Mouse (Mus musculus) layer of hippocampus, adult 2 months (tissue): ENCODE results near the gene Tspan3. TPM values are rescaled to one million over a fixed set of nuclear protein-coding genes. Genes with fewer than 3 reads are reported as not detected.

Source experiments
- DNase-seq, 2 experiments: peaks; one replicate each; pipeline ENCODE4 v3.0.0; 2022; ENCODE audit warnings: low spot score in 2 of 2
- H3K27ac ChIP-seq: fragments of 200-600 bp; 2 replicates; pipeline ENCODE4 v1.8.1; 2022
- H3K4me3 ChIP-seq: fragments of 200-600 bp; 2 replicates; pipeline ENCODE4 v1.8.1; 2022; ENCODE audit warnings: mild to moderate bottlenecking
- CTCF ChIP-seq: fragments of 200-600 bp; conservative IDR thresholded peaks from 2 replicates; pipeline ENCODE4 v1.8.1; 2022; ENCODE audit warnings: antibody characterized with exemption, mild to moderate bottlenecking, moderate library complexity
- total RNA-seq, 2 experiments: library from RNA; stranded (reverse); gene quantifications; 2 replicates each; pipeline ENCODE4 v1.2.3; 2021

Gene Tspan3
- total RNA-seq, 2 experiments from 2014 or later: 309 to 331 TPM

GRCm38 (mm10) chr9:56122973-56123372 is 42.3 kb downstream of the Tspan3 start:
- DNase-seq: peak in 1 of 2 experiments; percentile 34
- no peak for TF ChIP-seq CTCF
- Histone ChIP-seq H3K4me3 (no peak overlapping the region), H3K27ac (no peak overlapping the region)

DNA sequence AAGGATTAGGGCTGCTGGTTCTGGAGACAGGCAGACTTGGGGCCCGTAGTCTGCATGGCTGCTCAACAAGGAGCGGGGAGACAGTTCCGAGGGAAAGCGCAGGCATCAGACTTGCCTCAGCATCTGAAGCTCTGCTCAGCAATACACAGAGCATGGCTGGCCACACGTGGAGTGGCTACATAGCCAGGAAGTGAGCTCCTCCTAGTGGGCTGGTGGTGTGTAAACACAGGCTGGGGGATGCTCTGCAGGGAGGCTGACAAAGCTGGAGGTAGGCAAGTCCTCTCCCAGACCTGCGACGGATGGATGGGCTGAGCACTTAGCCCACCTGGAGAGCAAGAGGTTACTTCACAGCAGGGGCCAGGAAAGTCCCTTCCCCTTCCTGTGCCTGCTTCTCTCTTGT is 44.2 kb downstream of the Tspan3 start:
- peak; percentile 79 for TF ChIP-seq CTCF
- H3K4me3 ChIP-seq: no peak overlapping the region
- no peak overlapping the region for H3K27ac ChIP-seq
- peak; percentile 59 to 65 for DNase-seq

- Histone ChIP-seq H3K4me3 (no peak overlapping the region), H3K27ac (no peak overlapping the region)
- peak; percentile 17; the same call in 1 of the 2 replicates for TF ChIP-seq CTCF
- no peak for DNase-seq
Measured at GRCm38 (mm10) chr9:56119651-56120050, 45.6 kb downstream of the Tspan3 start.

DNA sequence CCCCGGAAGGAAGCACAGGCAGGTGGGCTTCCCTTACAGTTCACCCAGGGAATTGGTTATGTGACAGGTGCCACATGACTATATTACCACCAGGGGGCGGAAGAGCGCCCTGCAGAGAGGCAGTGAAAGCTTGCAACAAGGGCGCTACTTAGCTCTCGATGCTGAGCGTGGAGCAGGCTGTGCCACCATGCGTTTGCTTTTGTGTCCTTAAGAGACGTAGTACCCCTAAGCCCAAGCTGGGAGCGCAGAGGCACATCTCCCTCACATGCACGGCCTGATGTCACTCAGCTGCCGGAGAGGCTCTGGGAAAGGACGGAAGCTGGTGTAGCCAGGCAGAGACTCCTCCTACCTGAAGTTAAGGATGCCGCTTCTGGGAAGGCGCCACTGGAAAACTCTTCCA is 46.7 kb downstream of the Tspan3 start:
- no peak overlapping the region for H3K27ac ChIP-seq

DNA sequence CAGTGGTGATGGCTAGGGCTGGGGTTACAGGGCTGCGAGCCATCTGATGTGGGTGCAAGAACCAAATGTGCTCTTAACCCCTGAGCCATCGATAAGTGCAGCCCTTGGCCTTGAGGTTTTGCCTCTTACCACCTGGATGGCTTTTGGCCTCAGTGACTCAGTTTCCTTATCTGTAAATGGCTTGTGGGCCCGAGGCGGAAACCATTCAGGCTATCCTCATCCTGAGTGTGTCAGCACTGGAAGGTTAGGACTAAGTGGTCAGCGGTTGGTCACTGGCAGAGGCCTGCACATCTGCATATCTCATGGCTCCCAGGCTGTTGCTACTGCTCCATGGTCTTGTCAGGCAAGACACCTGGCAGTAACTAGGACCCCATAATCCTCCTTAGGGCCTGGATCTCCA is 47.2 kb downstream of the Tspan3 start:
- no peak for DNase-seq
- Histone ChIP-seq H3K27ac (no peak overlapping the region), H3K4me3 (no peak overlapping the region)
- no peak for TF ChIP-seq CTCF

More for the DNA sequence above, 46.7 kb downstream of the Tspan3 start:
- peak; percentile 64 to 83 for DNase-seq
- peak; percentile 98 for TF ChIP-seq CTCF
- peak overlapping the region; percentile 46 for H3K4me3 ChIP-seq

DNA sequence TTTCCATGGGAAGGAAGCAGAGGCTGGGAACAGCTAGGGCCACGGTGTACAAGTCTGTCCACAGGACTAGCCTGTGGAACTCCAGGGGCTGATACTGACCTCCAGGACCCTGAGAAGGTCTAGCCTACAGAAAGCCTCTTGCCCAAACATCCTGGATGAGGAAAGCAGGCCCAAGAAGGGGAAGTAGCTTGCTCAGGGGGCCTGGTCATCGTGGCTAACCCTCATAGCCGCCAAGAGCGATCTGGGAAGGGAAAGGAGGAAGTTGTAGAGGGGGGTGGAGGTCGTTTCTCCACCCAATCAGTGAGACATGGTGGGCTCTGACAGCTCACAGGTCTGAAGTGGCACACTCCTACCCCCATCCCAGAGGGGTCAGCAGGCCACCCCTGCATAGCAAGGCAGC is 57.1 kb downstream of the Tspan3 start:
- Histone ChIP-seq H3K27ac (no peak overlapping the region), H3K4me3 (no peak overlapping the region)
- no peak for DNase-seq
- no peak for TF ChIP-seq CTCF

DNA sequence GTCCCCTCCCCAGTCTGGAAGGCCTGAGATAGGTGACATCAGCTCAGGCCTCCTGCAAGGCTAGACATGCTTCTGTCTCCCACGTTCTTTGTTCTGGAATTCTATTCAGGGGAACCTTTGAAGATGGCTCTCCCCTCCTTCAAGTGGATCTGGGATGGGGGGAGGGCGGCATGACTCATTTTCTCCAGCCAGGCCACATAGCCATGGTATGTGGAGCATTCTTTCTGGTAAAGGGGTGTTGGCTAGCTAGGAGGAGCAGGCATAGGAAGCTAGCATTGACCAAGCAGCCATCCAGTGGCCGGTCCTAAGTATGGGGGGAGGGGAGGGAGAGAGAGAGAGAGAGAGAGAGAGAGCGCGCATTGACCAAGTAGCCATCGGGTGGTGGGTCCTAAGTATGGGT is 57.8 kb downstream of the Tspan3 start:
- no peak for TF ChIP-seq CTCF
- no peak for DNase-seq
- Histone ChIP-seq H3K4me3 (no peak overlapping the region), H3K27ac (no peak overlapping the region)

DNA sequence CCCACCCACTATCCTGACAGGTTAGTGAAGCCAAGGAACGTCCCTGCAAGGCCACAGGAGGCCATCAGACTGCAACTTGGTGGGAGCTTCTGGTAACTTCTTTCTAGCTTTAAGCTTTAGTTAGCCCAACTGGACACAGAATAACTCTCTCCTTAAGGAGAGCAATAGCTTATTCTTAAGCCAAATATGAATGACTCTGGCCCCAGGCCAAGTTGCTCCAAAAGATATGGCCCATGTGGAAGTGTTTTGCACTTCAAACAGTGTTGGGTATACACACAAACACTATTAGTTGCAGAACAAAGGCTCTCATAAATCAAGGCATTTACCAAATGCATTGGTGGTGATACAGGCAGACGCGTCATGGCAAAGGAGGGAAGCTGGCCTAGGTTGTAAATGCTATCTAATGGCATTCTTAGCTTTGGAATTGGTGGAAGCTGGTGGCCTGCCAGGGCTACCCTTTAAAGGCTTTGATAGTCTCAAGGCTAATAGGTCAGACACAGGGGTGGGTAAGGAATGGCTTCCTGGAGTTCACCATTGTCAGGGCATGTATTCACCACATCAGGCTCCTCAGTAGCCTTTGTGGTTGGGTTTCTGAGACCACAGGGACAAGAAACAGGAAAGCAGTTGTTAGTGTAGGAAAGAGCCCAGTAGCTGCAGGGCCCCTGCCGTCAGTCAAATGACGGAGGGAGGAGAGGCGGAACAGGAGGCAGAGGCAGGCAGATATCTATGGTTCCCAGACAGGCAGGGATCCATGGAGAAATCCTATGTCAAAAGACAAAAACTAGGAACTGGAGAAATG is 58.8 kb downstream of the Tspan3 start:
- no peak for DNase-seq
- no peak for TF ChIP-seq CTCF

DNA sequence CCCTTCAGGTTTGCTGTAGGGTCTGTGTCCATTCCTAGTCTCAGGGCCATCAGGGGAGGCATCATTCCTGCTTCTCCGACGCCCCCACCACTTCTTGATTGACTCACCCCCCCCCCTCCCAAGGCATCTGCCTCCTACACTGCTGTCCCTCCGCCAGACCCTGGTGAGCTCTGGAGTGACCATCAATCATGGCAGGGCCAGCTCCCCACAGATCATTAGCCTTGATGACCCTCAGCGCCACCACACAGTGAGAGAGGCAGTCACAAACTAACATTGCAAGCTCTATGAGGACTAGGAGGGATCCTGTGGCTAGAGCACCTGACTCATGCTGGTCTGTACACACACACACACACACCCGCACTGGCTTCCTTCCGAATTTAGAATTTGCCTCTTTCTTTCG is 60.4 kb downstream of the Tspan3 start:
- no peak for DNase-seq
- no peak for TF ChIP-seq CTCF

More for the DNA sequence above, 58.8 kb downstream of the Tspan3 start:
- Histone ChIP-seq H3K27ac (no peak overlapping the region), H3K4me3 (no peak overlapping the region)

DNA sequence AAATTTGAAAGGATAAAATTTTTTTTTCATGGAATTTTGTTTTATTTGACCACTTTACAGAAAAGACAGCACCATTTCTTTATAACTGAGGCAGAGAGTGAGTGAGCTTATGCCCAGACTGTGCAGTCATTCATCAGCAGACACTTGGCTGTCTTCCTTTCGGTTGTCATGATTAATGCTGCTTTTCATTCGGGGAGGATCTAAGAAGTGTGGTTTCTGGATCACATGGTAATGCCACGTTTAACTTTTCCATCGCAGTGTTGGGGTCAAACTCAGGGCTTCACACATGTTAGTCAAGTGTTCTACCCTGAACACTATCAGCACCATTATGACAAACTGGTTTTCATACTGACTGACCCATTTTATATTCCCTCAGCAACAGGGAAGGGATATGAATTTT is 64.3 kb downstream of the Tspan3 start:
- Histone ChIP-seq H3K27ac (no peak overlapping the region), H3K4me3 (no peak overlapping the region)
- TF ChIP-seq CTCF: no peak
- DNase-seq: no peak

More for the DNA sequence above, 60.4 kb downstream of the Tspan3 start:
- Histone ChIP-seq H3K27ac (no peak overlapping the region), H3K4me3 (no peak overlapping the region)

DNA sequence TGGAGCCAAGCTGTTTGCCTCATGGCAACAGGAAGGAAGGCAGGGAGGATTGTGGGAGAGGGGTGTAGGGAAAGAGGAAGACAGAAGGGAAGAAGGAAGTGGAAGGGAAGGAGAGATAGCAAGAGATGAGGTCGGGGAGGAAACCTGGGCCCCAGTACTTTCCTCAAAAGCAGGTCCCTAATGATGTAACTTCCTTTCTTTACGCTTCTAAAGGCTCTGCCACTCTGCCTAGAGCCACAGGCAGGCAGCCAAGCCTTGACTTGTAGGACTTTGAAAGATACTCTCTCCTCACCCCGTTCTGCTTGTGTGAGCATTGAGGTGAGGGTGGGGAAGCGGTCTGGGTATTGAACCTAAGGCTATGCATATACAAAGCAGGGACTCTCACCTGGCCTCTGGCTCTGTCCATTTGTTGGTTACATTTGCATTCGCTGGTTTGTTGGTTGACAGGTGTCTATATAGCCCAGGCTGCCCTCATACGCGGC is 65.2 kb downstream of the Tspan3 start:
- no peak overlapping the region for H3K4me3 ChIP-seq
- no peak overlapping the region for H3K27ac ChIP-seq
- DNase-seq: no peak
- no peak for TF ChIP-seq CTCF

DNA sequence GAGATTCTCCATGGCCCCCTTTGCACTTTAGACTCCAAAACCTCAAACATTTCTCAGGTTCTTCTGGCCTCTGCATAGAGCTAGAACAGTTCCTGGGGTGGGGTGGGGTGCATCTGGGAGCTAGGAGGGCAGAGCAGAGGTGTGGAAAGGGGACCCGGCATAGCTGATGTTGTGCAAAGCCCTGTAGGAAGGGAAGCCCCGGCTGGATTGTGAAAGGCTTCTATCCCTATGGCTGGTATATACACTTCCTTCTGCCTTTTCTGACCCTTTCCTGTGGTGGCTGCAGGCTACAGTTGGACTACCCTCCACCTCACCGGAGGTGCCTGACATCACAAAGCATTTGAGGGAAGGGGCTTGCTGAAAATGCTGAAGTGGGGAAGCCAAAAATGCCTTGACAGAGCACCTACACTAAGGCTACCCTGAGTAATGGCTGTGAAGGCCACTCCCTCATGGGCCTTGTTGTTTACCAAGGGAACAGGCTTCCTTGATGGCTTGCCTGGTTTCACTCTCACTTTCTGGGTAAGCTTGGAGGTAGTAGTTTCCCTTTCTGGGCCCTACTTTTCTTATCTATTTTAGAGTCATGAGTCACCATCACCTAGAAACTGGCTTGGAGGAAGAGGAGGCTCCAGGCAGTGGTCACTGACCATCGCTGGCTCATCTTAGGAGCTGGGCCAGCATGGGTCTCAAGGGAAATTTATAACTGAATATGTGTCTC is 67.5 kb downstream of the Tspan3 start:
- no peak for DNase-seq
- no peak overlapping the region for H3K4me3 ChIP-seq
- no peak overlapping the region for H3K27ac ChIP-seq
- TF ChIP-seq CTCF: no peak

DNA sequence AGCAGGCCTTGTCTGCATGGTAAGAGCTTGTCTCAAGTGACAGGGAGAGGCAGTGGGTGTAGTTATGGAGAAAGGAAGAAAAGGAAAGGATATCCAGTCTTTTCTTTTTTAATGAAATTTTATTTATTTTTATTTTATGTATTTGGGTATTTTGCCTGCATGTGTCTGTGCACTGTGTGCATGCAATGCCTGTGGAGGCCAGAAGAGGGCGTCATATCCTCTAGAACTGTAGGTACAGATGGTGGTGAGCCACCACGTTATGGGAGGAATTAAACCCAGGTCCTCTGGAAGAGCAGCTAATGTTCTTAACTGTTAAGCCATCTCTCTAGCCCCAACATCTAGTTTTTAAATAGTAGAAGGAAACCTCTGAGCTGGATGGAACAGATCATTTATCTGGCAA is 73.2 kb downstream of the Tspan3 start:
- no peak overlapping the region; the same call in 1 of the 2 replicates for H3K27ac ChIP-seq
- DNase-seq: no peak
- no peak overlapping the region for H3K4me3 ChIP-seq
- TF ChIP-seq CTCF: peak; percentile 71
